Mouse (Mus musculus): ENCODE results near the gene Echdc3.

- TF ChIP-seq POLR2A (IDR thresholded peaks at IDR 0.05; ENCODE audit: borderline replicate concordance, extremely low read depth, insufficient read depth, insufficient read length, poor library complexity, severe bottlenecking) (no peak), CTCF (IDR thresholded peaks at IDR 0.05; ENCODE audit: borderline replicate concordance, extremely low read depth, insufficient read depth, insufficient read length) (no peak)
Measured at GRCm38 (mm10) chr2:6165771-6166170, 47.1 kb downstream of the Echdc3 start.

Data from brain, embryonic 14.5 days (tissue).